Mouse (Mus musculus): Measurements from ENCODE around the gene Camkk1. TPM values are rescaled to one million over a fixed set of nuclear protein-coding genes. Genes with fewer than 3 reads are reported as not detected.
A peak's percentile ranks its signal among the peaks of the same experiment; 100 is the strongest.

Gene Camkk1
- total RNA-seq, 2 experiments from 2014 or later: 80.5 to 82.7 TPM

- no peak for DNase-seq (ENCODE audit: low spot score in 2 of 2)
Measured at GRCm38 (mm10) chr11:73013981-73014380, 4.8 kb upstream of the Camkk1 start.

GRCm38 (mm10) chr11:73014831-73015344 lies 3.9 kb upstream of the Camkk1 start:
- peak; percentile 70 to 77 for DNase-seq (ENCODE audit: low spot score in 2 of 2)

- DNase-seq (ENCODE audit: low spot score in 2 of 2): no peak
Measured at GRCm38 (mm10) chr11:73015391-73016102, 3.3 kb upstream of the Camkk1 start.

GRCm38 (mm10) chr11:73016103-73016420 lies 2.7 kb upstream of the Camkk1 start:
- no peak for DNase-seq (ENCODE audit: low spot score in 2 of 2)

GRCm38 (mm10) chr11:73019147-73019795 lies 463 bp downstream of the Camkk1 start:
- DNase-seq (ENCODE audit: low spot score in 2 of 2): peak; percentile 67 to 80

- no peak for DNase-seq (ENCODE audit: low spot score in 2 of 2)
Measured at GRCm38 (mm10) chr11:73020953-73021800, 2.4 kb downstream of the Camkk1 start.

- DNase-seq (ENCODE audit: low spot score in 2 of 2): peak in 1 of 2 experiments; percentile 84
Measured at GRCm38 (mm10) chr11:73023099-73023498, 4.3 kb downstream of the Camkk1 start.

GRCm38 (mm10) chr11:73023827-73024226 lies 5.0 kb downstream of the Camkk1 start:
- DNase-seq (ENCODE audit: low spot score in 2 of 2): no peak

- no peak for DNase-seq (ENCODE audit: low spot score in 2 of 2)
Measured at GRCm38 (mm10) chr11:73024236-73024904, 5.6 kb downstream of the Camkk1 start.

- no peak for DNase-seq (ENCODE audit: low spot score in 2 of 2)
Measured at GRCm38 (mm10) chr11:73026961-73027360, 8.2 kb downstream of the Camkk1 start.

GRCm38 (mm10) chr11:73030821-73031498 lies 12.2 kb downstream of the Camkk1 start:
- peak; percentile 78 to 90 for DNase-seq (ENCODE audit: low spot score in 2 of 2)

- DNase-seq (ENCODE audit: low spot score in 2 of 2): no peak
Measured at GRCm38 (mm10) chr11:73031536-73031935, 12.7 kb downstream of the Camkk1 start.

GRCm38 (mm10) chr11:73036077-73036476 lies 17.3 kb downstream of the Camkk1 start:
- DNase-seq (ENCODE audit: low spot score in 2 of 2): no peak

- no peak for DNase-seq (ENCODE audit: low spot score in 2 of 2)
Measured at GRCm38 (mm10) chr11:73036889-73037288, 18.1 kb downstream of the Camkk1 start.

- no peak for DNase-seq (ENCODE audit: low spot score in 2 of 2)
Measured at GRCm38 (mm10) chr11:73037691-73038090, 18.9 kb downstream of the Camkk1 start.

GRCm38 (mm10) chr11:73039102-73039799 lies 20.4 kb downstream of the Camkk1 start:
- DNase-seq (ENCODE audit: low spot score in 2 of 2): peak in 1 of 2 experiments; percentile 75

- DNase-seq (ENCODE audit: low spot score in 2 of 2): no peak
Measured at GRCm38 (mm10) chr11:73044229-73044755, 25.5 kb downstream of the Camkk1 start.

- DNase-seq (ENCODE audit: low spot score in 2 of 2): no peak
Measured at GRCm38 (mm10) chr11:73044789-73045188, 26.0 kb downstream of the Camkk1 start.

- peak; percentile 90 to 96 for DNase-seq (ENCODE audit: low spot score in 2 of 2)
Measured at GRCm38 (mm10) chr11:73047542-73047996, 28.8 kb downstream of the Camkk1 start, which contains the start of gene Ncbp3. Gene Ncbp3, plus strand, starts transcription at chr11:73047783.
